Mouse (Mus musculus) natural killer cell, adult 2 months (primary cell): ENCODE measurements around the gene Fig4.

Experiments
- DNase-seq, 2 experiments: peaks; one replicate each; pipeline ENCODE4 v3.0.0; 2022; ENCODE audit warnings: low spot score in 2 of 2

The Fig4 gene

DNA sequence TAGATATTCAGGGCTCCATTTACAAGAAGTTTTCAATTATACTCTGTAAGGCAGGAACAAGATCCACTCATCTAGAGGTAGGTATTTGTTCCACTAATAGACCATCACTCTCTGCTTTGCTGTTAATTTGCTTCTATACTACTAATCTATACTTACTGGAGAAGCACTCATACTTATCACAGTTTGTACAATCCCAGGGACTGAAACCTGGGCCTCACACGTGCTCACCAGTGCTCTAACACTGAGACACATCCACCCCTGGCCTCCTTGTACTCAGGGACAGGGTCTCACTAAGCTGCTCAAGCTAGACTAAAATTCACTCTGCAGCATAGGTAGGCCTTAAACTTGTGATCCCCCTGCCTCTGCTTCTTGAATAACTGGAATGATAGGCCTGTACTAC lies 41.8 kb downstream of the Fig4 start:
- no peak for DNase-seq

DNA sequence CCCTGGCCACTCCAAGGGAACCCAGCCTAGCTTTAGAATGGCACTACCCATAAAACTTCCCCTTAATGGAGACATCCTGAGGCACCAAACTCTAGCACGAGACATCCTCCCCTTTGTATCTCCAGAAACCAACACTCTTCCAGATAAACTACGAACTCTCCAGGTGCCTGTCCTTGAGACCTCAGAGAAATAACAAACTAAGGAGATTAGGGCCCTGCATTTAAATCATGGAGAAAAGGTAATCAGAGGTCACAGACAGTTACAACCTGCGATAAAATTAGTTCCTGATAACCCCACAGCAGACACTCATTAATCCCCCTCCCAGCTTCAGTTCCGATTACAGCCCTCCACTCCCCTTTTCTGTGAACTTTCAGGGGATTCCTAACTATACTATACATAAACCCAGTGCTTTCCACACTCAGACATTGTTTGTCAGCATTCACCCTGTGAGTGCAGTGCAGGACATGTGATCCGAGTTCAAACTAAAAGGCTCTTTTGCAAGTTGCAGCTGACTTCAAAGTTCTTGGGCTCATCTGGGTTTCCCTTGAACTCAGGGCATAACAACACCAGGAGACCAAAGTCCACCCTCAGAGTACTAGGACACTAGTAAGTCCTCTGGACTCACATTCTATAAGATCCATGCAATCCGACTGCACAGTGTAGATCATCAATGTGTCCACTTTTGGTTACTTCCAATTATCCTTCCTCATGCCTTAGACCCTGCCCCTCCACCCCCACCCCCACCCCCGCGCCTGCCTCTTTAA lies 42.6 kb downstream of the Fig4 start:
- DNase-seq, result no peak

DNA sequence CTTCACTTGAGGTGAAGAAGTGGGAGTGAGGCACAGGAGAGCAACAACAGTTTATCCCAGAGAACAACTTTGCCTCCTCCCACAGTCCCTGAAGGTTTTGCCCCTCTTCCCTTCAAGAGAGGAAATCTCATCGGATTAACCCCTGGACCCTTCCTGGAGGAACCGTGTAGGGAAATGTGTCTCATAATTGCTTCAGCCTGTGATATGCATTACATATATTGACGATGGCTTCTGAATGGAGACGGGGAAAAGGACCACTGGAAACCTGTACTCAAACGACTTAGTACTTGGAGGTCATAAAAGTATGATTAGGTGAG lies 52.4 kb downstream of the Fig4 start:
- DNase-seq, result no peak

DNA sequence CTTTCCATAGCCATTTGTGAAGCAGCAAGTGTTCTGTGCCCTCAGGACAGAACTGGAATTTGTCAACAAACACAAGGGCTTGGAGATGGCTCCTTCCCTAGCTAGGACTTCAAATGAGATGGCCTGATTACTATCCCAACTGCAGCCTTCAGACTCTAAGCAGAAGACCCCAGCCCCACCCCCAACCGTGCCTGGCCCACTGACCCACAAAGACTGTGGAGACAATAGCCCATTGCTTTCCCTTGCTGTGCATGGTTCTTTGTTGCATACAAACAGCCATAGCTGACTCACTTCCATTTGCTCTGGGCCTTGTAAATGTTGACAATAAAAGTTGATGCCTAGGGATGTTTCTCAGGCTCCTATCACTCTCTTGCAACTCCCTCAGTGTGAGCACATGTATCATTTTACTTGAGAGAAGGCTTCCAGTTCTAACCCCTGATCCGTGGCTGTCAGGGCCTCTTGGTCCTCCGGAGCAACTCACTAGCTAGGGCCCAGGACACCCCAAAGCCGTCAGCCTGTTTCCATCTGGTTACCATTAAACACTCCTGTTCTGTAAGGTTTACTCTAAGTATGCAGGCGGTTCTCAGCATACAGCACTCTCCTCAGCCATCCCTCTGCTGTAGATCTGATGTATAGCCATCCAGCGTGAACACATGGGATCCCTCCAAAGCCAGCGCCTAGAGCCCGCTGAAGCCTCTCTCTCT lies 52.9 kb downstream of the Fig4 start:
- no peak for DNase-seq

DNA sequence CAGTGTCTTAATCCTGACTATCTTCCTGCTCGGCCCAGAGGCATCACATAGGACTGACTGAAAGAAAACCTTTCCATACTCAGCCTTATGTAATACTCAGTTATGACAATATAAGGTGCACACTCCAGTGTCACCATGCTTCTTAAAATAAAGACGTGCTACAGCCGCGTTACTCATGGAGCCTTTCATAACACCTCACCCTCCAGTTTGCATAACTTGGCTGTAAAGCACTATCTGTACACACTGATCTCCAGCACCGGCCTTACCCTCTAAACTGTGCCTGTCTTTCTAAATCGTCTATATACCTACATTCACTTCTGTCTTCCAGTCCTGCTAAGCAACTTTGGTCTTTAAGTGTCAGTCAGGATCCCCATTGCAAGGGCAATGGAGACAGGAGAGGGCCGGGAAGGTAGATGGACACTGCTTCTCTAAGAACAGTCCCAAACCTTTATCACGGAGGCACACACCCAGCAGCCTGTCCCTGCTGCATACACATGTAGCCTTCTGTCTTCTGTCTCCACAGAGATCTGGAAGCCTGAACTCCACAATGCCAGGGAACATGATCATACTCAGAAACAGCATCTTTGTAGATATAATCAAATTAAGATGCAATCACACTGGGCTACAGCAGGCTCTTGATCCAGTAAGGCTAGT lies 53.9 kb downstream of the Fig4 start:
- no peak for DNase-seq

DNA sequence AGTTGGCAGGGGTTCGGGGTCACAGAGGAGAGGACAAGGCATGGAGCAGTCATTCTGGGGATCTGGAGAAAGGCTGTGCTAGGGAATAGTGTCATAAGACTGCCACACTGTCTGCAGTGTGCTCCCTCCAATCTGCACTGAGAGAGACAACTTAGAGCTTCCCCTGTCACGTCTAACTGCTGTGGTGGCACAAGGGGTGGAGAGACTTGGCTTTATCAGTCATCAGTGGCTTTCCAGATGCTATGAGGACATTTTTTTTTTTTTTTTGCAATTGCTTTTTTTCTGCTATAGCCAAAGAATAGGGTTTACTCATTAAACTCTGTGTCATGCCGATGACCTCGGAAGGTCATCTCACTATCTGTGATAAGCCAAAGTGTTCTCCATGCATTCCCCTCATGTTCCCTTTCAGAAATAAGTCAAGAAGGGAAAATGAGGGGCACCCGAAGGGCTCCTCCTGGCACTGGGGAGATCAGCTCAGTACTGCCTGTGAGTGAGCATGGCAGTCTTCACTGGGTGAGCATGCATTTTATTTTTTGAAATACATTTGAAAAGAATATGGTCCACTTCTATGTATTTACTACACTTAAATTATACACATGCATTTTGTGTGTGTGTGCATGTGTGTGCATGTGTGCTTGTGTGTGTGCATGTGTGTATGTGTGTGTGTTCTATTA lies 55.1 kb downstream of the Fig4 start:
- DNase-seq, result no peak

DNA sequence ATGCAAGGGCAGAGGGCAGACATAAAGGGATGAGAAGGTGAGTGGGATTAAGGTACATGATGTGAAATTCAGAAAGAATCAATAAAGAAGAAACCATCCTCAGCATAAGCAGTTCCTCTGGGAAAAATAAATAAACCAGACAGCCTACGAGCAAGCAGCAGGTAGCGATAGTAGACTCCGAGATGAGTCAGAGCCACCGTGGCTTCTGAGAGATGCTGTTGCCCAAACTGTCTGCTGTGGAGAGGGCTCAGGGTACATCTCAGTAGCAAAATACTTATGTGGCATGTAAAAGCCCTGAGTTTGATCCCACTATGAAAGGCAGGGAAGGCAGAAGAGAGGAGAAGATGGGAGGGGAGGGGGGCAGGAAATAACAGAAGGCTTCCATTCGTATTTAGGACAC lies 56.9 kb downstream of the Fig4 start:
- DNase-seq, result no peak

DNA sequence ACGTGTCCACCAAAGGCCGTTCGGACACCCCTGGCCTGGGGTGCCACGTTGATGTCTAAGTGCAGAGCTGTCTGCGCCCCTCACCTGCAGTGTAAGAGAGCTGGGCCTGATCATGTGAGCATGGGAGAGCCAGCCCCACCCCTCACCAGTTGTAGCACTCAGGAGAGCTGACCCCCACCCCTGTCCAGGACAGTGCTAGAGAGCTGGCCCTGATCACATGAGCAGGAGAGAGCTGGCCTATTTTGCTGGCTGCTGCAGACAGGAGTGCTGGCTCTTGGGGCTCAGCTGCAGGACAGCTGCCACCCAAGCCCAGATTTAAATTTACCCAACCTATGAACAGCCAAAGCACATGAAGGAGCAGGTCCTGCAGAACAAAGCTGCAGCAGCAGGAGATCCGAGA lies 57.6 kb downstream of the Fig4 start:
- DNase-seq, result no peak

DNA sequence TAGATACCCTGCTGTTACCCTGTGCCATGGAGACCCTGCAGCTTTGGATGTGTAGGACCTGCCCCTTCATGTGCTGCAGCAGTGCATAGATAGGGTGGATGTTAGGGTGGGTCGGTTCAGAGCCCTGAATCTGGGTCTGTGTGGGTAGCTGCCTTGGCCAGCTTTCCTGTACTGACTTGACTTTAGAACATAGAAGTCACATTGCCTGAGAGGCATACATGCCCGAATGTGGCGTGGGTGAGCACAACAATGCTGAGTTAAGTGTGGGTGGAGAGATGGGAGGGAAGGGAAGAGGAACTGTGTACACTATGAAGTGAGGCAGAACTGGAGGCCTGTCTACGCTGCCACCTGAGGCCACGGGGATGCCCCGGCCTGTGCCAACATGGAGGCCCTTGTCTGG lies 58.0 kb downstream of the Fig4 start:
- no peak for DNase-seq

DNA sequence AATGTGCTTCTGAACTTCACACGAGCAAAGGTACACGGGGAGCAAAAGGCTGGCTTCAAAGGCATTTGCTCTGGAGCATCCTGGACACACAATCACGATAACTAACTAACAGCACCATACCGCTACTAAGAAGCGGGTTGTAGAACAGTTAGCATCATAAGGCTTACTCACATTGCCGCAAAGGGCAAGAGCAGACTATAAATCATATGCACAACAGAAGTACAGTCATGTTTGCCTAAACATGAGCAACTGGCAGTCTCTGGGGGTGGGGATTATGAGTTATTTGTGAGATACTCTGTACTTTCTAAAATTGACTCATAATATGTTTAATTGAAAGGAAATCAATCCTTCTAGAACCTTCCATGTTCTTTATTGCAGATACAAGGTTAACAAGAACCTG lies 59.1 kb downstream of the Fig4 start:
- DNase-seq, result no peak

DNA sequence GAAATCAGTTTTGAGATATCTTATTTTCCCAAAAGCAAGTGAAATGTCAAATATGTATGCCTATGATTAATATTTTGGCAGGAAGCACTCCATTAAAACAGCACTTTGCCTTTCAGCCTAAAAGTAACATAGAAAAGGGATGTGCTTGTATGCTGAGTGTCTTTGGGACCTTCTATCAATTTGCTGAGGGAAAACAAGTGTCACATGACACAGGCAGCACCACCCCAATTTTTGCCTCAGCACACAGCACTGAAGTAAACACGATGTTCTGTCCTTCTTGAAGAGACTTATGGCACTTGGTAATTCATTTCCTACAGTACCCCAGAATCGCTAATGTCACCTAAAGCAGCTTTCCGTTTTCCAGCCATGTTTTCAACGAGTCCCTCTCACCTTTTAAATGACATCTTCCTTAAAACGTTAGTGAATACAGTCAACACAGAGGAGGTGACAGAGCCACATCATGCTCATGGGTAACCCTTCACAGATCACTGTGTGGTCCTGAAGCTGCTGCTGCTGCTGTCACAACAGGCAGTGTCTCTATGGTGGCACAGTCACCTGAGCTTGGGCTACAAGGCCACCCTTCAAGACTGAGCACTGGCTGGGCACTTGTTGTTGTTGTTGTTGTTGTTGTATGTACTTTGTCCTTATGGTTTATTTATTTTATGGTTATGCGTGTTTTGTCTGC lies 61.4 kb downstream of the Fig4 start:
- DNase-seq, result no peak

DNA sequence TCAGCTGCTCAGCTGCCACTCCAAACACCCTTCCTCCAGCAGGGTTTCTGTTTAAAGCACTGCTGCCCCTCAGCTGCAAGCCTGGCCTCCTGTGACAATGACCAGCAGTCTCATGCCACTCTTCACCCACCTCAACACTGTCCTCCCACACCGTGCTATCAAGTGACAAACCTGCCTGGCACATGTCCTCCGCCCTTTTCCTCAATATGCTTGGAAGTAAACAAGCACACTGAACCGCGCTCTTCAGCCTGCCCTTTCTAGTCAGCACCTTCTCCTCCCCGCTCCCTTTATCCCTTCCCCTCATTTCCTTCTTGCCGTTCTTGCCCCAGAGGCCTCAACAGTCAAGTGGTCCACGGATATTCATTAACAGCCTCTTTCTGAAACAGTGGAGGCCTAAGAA lies 62.0 kb downstream of the Fig4 start:
- no peak for DNase-seq

DNA sequence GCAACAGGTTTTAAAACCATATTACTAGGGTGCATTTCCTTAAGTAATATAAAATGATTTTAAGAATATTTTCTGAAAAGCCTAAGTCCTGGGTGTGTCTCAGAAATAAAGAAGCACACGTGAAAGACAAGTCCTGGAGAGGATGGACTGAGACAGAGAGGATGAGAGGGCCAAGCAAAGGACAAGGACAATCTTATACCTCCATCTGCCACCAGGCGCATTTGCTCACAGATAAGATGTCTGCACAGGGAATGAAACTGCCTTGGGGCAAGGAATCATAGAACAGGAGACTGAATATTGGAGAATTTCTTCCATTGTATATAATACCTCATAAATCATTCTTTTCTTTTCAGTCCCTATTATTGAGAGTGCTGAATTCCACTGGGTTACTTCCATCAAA lies 67.0 kb downstream of the Fig4 start:
- no peak for DNase-seq

DNA sequence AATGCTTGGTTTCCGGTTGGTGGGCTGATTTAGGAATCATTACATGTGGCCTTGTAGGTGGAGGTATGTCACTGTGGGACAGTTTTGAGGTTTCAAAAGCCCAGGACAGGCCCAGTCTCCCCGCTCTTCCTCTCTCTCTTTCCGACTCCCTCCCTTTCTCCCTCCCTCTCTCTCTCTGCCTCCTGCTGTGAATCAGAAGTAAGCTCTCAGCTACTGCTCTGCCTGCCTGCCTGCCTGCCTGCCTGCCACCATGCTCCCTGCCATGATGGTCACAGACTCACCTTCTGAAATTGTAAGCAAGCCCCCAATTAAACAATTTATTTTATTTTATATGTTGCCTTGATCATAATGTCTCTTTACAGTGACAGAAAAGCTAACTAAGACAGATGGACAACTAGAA lies 67.5 kb downstream of the Fig4 start:
- DNase-seq, result no peak

DNA sequence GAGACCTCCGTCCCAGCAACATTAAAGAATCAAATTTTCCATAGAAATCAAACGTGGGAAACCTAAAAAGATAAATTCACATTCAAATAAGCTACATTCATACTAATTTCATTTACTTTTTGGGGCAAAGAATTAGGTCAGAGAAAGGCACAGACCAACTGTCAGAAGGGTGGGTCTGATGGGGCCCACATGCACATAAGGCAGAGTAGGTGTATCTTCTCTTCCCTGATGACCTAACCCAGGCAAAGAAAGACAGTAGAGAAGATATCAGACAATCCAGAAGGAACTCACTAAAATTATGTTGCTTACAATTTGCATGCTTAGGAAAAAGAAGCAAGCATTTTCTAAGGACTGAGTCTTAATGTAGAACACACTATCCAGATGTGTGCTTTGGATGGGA lies 67.9 kb downstream of the Fig4 start:
- DNase-seq, result no peak

DNA sequence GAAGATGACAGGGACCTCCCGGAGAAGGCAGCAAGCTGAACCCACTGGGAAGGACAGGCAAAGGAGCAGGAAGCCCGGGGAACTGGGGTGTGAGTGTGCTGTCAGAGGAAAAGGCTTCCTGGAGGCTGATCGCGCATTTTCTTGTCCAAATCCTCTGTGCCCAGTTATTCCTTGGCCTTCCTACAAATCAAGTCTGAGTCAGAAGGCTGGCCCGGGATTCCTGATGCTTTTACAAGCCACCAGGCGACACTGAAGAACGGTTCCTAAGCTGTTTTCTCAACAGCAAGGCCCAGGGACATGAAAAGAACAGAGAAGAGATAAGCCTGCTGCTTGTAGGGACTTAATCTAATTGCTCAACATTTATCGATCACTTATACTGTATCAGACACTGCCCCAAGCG lies 68.5 kb downstream of the Fig4 start:
- DNase-seq, result no peak

DNA sequence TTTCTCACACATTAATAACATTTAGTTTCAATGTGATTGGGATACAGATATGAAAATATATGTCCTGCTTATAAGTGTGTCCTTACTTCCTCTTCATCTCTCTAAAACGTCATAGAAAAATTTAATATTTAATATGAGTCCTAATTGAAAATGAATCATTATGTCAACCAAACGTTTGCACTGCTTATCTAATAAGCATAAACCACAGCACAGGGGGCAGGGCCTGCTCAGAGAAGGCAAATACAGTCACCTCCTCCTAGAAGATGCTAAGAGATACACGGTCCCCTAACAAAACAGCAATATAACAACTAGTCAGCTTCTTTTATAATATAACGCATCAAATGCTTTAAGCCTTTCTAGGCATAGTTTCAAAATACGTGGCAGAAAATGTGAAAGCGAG lies 69.9 kb downstream of the Fig4 start:
- DNase-seq, result no peak

DNA sequence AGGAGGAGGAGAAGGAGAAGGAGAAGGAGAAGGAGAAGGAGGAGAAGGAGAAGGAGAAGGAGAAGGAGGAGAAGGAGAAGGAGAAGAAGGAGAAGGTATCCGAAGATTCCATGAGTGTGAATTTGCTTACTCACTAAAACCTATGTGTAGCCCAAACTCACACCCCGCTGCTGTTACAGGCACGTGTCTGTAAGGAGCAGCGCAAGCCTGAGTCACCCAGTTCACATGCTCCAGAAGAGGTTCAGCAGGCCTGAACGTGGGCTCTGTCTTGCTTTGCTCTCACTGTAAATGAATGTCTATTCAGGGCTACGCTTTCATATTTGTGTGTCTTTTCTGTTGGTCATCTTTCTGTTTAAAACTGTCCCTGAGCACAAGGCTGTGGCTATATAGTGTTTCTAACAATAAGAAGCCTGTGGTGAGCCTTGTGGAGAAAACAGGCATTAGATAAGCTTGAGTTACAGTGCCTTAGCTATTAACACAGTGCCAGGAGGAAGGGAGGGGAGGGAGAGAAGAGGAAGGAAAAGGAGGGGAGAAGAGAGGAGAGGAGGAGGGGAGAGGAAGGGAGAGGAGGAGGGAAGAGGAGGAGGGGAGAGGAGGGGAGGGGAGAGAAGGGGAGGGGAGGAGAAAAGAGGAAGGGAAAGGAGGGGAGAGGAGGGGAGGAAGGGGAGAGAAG lies 71.8 kb downstream of the Fig4 start:
- no peak for DNase-seq

DNA sequence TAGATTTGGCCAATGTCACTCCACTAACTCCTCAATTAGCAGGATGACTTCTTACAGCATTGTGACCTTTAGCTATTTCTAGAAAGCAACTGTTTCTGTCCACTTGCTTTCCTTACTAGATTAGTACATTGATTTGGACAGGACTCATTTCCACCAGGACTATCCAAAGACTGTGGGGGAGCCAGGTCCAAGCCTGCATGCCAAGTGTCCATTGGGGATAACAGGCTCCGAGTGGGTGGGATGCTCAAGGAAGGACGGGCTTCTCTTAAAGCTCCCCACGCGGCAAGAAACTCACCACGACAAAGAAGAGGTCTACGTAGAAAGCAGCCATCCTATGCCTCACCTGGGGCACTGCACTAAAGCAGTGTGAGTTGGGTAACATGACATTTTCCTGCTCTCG lies 75.4 kb downstream of the Fig4 start:
- DNase-seq, result no peak

DNA sequence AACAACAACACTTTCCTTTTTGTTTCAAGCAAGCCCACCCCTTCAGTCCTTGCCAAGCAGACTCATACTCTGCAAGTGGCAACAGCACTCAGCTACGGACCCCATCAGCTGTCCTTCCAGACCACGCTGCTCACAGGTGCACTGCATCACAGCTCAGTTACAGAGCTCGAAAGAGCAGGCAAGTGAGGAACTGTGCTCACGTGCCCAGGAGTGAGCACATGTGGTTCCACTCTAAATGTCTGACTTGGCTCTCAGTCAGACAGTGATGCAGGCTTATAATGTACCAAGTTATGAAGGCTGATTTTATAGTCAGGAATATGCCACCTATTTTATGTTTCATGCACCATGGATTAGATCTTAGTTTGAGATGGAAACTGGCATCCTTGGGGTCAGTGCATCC lies 79.6 kb downstream of the Fig4 start:
- no peak for DNase-seq

DNA sequence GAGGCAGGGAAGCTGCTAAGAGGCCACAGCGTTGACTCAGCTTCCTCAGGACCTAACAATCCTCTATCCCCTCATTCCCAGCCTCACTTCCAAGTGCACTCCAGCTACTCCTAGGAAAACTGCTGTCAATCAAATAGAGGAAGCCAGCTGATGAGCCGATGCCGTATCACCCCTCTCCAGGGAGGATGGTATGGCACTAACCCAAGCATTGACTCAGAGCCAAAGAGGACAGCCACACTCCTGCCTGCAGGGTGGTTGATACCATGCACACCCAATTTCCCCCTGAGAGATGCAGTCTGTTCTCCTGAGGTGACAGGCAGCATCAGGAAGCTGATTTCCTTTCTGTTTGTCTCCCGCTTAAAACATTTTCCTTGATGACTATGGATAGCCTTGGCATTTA lies 81.9 kb downstream of the Fig4 start:
- no peak for DNase-seq

DNA sequence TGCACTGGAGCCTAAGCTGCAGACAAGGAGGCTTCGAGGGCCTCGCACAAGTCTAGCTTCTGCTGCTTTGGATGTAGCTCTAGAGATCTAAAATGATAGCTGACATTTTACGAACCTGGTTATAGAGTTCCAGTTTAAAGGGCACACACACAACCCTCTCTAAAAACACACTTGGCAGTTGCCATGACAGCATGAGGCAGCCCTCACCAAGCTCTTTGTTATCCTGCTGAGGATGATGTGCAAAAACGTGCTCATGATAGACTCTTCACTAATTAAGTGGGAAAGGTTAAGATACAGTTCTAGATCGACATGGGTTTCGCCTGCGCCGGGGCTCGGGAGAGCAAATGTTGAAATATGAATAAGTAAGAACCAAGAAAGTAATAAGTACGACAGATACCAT lies 84.2 kb downstream of the Fig4 start:
- no peak for DNase-seq
